Mouse (Mus musculus): Measurements from ENCODE around the gene Gm20388. TPM values are rescaled to one million over a fixed set of nuclear protein-coding genes. Genes with fewer than 3 reads are reported as not detected.

Gm20388 gene
- polyA plus RNA-seq, 1 experiment from 2014 or later = 7.4 TPM

- H3K36me3 ChIP-seq (ENCODE audit: control insufficient read depth, insufficient read depth, low read length) = no peaks in the 10 kb centered on the region
- 48% methylated on average over 2 of the region's 2 CpGs for WGBS
- H3K4me3 ChIP-seq (replicated peaks; ENCODE audit: low read length) = no peak overlapping the region
- H3K9me3 ChIP-seq (replicated peaks; ENCODE audit: control insufficient read depth, low read length) = no peaks in the 10 kb centered on the region
- no peak for ATAC-seq (ENCODE audit: insufficient read depth, low FRiP score)
- H3K4me1 ChIP-seq (ENCODE audit: control insufficient read depth, insufficient read depth, low read length) = peaks cover 47% of the 10 kb centered on the region
- H3K4me2 ChIP-seq (ENCODE audit: low read depth, low read length) = no peak overlapping the region
- H3K9ac ChIP-seq (ENCODE audit: low read length) = no peak overlapping the region
- no peaks in the 10 kb centered on the region for H3K27me3 ChIP-seq (ENCODE audit: control insufficient read depth, insufficient read depth, low read length)
- H3K27ac ChIP-seq (ENCODE audit: low read length) = no peak overlapping the region
Observed at GRCm38 (mm10) chr8:123038351-123038750, 3127.7 kb downstream of the Gm20388 start.

GRCm38 (mm10) chr8:123039376-123040109 lies 3128.9 kb downstream of the Gm20388 start:
- H3K36me3 ChIP-seq (ENCODE audit: control insufficient read depth, insufficient read depth, low read length) = no peaks in the 10 kb centered on the region
- H3K9me3 ChIP-seq (replicated peaks; ENCODE audit: control insufficient read depth, low read length) = no peaks in the 10 kb centered on the region
- ATAC-seq (ENCODE audit: insufficient read depth, low FRiP score) = no peak
- H3K4me2 ChIP-seq (ENCODE audit: low read depth, low read length) = peak overlapping the region; percentile 88
- H3K9ac ChIP-seq (ENCODE audit: low read length) = peak overlapping the region; percentile 12; the same call in 1 of the 2 replicates
- WGBS = 72% methylated on average over 11 of the region's 11 CpGs
- H3K4me3 ChIP-seq (replicated peaks; ENCODE audit: low read length) = peak overlapping the region; percentile 18; the same call in 1 of the 2 replicates
- H3K27me3 ChIP-seq (ENCODE audit: control insufficient read depth, insufficient read depth, low read length) = no peaks in the 10 kb centered on the region
- H3K4me1 ChIP-seq (ENCODE audit: control insufficient read depth, insufficient read depth, low read length) = peaks cover 51% of the 10 kb centered on the region
- H3K27ac ChIP-seq (ENCODE audit: low read length) = no peak overlapping the region

- no peaks in the 10 kb centered on the region for H3K9me3 ChIP-seq (replicated peaks; ENCODE audit: control insufficient read depth, low read length)
- 13% methylated on average over 4 of the region's 4 CpGs for WGBS
- no peaks in the 10 kb centered on the region for H3K27me3 ChIP-seq (ENCODE audit: control insufficient read depth, insufficient read depth, low read length)
- ATAC-seq (ENCODE audit: insufficient read depth, low FRiP score) = no peak
- H3K4me3 ChIP-seq (replicated peaks; ENCODE audit: low read length) = peak overlapping the region; percentile 100
- peak overlapping the region; percentile 88 for H3K4me2 ChIP-seq (ENCODE audit: low read depth, low read length)
- H3K36me3 ChIP-seq (ENCODE audit: control insufficient read depth, insufficient read depth, low read length) = no peaks in the 10 kb centered on the region
- peak overlapping the region; percentile 94 for H3K27ac ChIP-seq (ENCODE audit: low read length)
- H3K9ac ChIP-seq (ENCODE audit: low read length) = peak overlapping the region; percentile 100
- H3K4me1 ChIP-seq (ENCODE audit: control insufficient read depth, insufficient read depth, low read length) = peaks cover 45% of the 10 kb centered on the region
Observed at GRCm38 (mm10) chr8:123040110-123040650, 3129.5 kb downstream of the Gm20388 start.

GRCm38 (mm10) chr8:123041008-123041773 lies 3130.6 kb downstream of the Gm20388 start:
- Histone ChIP-seq H3K9ac (ENCODE audit: low read length) (peak overlapping the region; percentile 100), H3K27ac (ENCODE audit: low read length) (peak overlapping the region; percentile 94), H3K36me3 (ENCODE audit: control insufficient read depth, insufficient read depth, low read length) (no peaks in the 10 kb centered on the region), H3K4me1 (ENCODE audit: control insufficient read depth, insufficient read depth, low read length) (peaks cover 38% of the 10 kb centered on the region), H3K27me3 (ENCODE audit: control insufficient read depth, insufficient read depth, low read length) (no peaks in the 10 kb centered on the region), H3K4me3 (replicated peaks; ENCODE audit: low read length) (peak overlapping the region; percentile 100), H3K4me2 (ENCODE audit: low read depth, low read length) (peak overlapping the region; percentile 88), H3K9me3 (replicated peaks; ENCODE audit: control insufficient read depth, low read length) (no peaks in the 10 kb centered on the region)
- ATAC-seq (ENCODE audit: insufficient read depth, low FRiP score) = no peak
- WGBS = under 1% methylated on average over 65 of the region's 71 CpGs

- peak overlapping the region; percentile 88; the same call in 1 of the 2 replicates for H3K4me2 ChIP-seq (ENCODE audit: low read depth, low read length)
- no peaks in the 10 kb centered on the region for H3K9me3 ChIP-seq (replicated peaks; ENCODE audit: control insufficient read depth, low read length)
- H3K27ac ChIP-seq (ENCODE audit: low read length) = peak overlapping the region; percentile 94
- ATAC-seq (ENCODE audit: insufficient read depth, low FRiP score) = no peak
- H3K9ac ChIP-seq (ENCODE audit: low read length) = peak overlapping the region; percentile 100
- peak overlapping the region; percentile 100 for H3K4me3 ChIP-seq (replicated peaks; ENCODE audit: low read length)
- H3K36me3 ChIP-seq (ENCODE audit: control insufficient read depth, insufficient read depth, low read length) = no peaks in the 10 kb centered on the region
- no peaks in the 10 kb centered on the region for H3K27me3 ChIP-seq (ENCODE audit: control insufficient read depth, insufficient read depth, low read length)
- peaks cover 34% of the 10 kb centered on the region for H3K4me1 ChIP-seq (ENCODE audit: control insufficient read depth, insufficient read depth, low read length)
- whole genome bisulfite sequencing = under 1% methylated on average over 43 of the region's 60 CpGs
Observed at GRCm38 (mm10) chr8:123041774-123042105, 3131.1 kb downstream of the Gm20388 start.

GRCm38 (mm10) chr8:123042158-123042973 lies 3131.7 kb downstream of the Gm20388 start, which contains the start of gene Ankrd11:
Gene Ankrd11 (minus strand): TSS chr8:123042277.
- Histone ChIP-seq H3K9ac (ENCODE audit: low read length) (peak within 1 kb of the TSS; percentile 100), H3K36me3 (ENCODE audit: control insufficient read depth, insufficient read depth, low read length) (no peaks in the 10 kb centered on the region), H3K4me2 (ENCODE audit: low read depth, low read length) (peak within 1 kb of the TSS; percentile 88), H3K4me3 (replicated peaks; ENCODE audit: low read length) (peak within 1 kb of the TSS; percentile 100), H3K27me3 (ENCODE audit: control insufficient read depth, insufficient read depth, low read length) (no peaks in the 10 kb centered on the region), H3K27ac (ENCODE audit: low read length) (peak within 1 kb of the TSS; percentile 98), H3K9me3 (replicated peaks; ENCODE audit: control insufficient read depth, low read length) (no peaks in the 10 kb centered on the region), H3K4me1 (ENCODE audit: control insufficient read depth, insufficient read depth, low read length) (peaks cover 27% of the 10 kb centered on the region)
- under 1% methylated on average over 91 of the region's 91 CpGs for WGBS
- ATAC-seq (ENCODE audit: insufficient read depth, low FRiP score) = peak; percentile 98

- Histone ChIP-seq H3K4me2 (ENCODE audit: low read depth, low read length) (peak overlapping the region; percentile 60), H3K4me1 (ENCODE audit: control insufficient read depth, insufficient read depth, low read length) (peaks cover 25% of the 10 kb centered on the region), H3K4me3 (replicated peaks; ENCODE audit: low read length) (peak overlapping the region; percentile 100), H3K9me3 (replicated peaks; ENCODE audit: control insufficient read depth, low read length) (no peaks in the 10 kb centered on the region), H3K27me3 (ENCODE audit: control insufficient read depth, insufficient read depth, low read length) (no peaks in the 10 kb centered on the region), H3K27ac (ENCODE audit: low read length) (peak overlapping the region; percentile 98), H3K9ac (ENCODE audit: low read length) (peak overlapping the region; percentile 82), H3K36me3 (ENCODE audit: control insufficient read depth, insufficient read depth, low read length) (no peaks in the 10 kb centered on the region)
- ATAC-seq (ENCODE audit: insufficient read depth, low FRiP score) = no peak
- WGBS = 15% methylated on average over 22 of the region's 22 CpGs
Observed at GRCm38 (mm10) chr8:123042974-123043625, 3132.5 kb downstream of the Gm20388 start.

- Histone ChIP-seq H3K4me1 (ENCODE audit: control insufficient read depth, insufficient read depth, low read length) (peaks cover 25% of the 10 kb centered on the region), H3K36me3 (ENCODE audit: control insufficient read depth, insufficient read depth, low read length) (no peaks in the 10 kb centered on the region), H3K4me3 (replicated peaks; ENCODE audit: low read length) (no peak overlapping the region), H3K9me3 (replicated peaks; ENCODE audit: control insufficient read depth, low read length) (no peaks in the 10 kb centered on the region), H3K9ac (ENCODE audit: low read length) (no peak overlapping the region), H3K4me2 (ENCODE audit: low read depth, low read length) (peak overlapping the region; percentile 9; the same call in 1 of the 2 replicates), H3K27me3 (ENCODE audit: control insufficient read depth, insufficient read depth, low read length) (no peaks in the 10 kb centered on the region), H3K27ac (ENCODE audit: low read length) (no peak overlapping the region)
- ATAC-seq (ENCODE audit: insufficient read depth, low FRiP score) = no peak
- 77% methylated on average over 3 of the region's 3 CpGs for WGBS
Observed at GRCm38 (mm10) chr8:123043941-123044340, 3133.3 kb downstream of the Gm20388 start.
